Mouse (Mus musculus): ENCODE measurements around the gene 1700017B05Rik.

- TF ChIP-seq GATA1 (IDR thresholded peaks at IDR 0.05; ENCODE audit: borderline replicate concordance, low read length) = no peak
- no peak for TF ChIP-seq CTCF (IDR thresholded peaks at IDR 0.05; ENCODE audit: low read depth, low read length)
Measured at GRCm38 (mm10) chr9:57262795-57263684, 628 bp upstream of the 1700017B05Rik start.
